Mouse (Mus musculus): ENCODE data around the gene Taf4. TPM values are rescaled to one million over a fixed set of nuclear protein-coding genes. Genes with fewer than 3 reads are reported as not detected.
A peak's percentile ranks its signal among the peaks of the same experiment; 100 is the strongest.

Gene Taf4
- polyA plus RNA-seq, 1 experiment = 6.9 TPM

DNA sequence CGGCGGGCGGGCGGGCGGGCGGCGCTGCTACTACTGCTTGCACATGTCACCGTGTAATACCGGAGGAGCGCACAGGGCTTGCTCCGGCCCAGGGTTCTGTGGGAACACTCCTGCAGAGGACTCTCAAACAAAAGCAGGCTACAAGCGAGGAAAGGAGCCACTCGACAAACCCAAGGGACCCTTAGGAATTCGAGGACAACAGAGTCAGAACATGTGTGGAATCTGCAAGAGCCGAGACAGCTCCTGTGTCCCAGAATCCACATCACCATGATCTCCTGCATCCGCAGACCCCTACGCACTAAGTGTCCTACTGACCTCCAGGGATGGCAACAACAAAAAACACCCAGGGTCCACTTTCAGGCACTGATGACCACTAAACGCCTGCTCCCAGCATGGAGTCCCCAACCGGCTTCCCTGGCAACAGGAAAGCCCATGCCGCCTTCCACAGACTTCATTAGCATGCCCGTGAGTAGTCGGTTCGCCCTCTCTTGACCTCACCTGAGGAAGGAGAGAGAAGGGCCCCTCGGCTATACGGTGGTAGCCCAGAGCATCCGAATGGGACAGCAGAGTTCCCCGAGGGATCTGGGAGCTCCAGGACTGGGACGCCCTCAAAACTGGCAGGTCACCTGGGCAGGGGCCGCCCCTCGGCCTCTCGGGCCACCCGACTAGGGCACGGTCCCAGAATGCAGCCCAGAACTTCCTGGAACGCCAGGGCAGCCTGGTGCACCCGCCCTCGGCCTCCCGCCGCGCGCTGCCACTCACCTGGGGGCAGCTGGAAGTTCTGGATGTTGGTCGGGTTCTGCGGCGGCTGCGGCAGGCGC is 1.6 kb downstream of the Taf4 start:
- no peaks in the 10 kb centered on the region for H3K36me3 ChIP-seq (ENCODE audit: control insufficient read depth, insufficient read depth)
- H3ac ChIP-seq (ENCODE audit: control insufficient read depth, insufficient read length, low read depth) = peak overlapping the region; percentile 68
- TF ChIP-seq CTCF (IDR thresholded peaks at IDR 0.05; ENCODE audit: control insufficient read depth, insufficient read depth, insufficient read length) (no peak), MYOD1 (IDR thresholded peaks at IDR 0.05; ENCODE audit: control insufficient read depth, insufficient read length, low read depth) (no peak), FOSL1 (IDR thresholded peaks at IDR 0.05; ENCODE audit: insufficient read depth, low read length, poor library complexity, severe bottlenecking) (no peak), USF1 (IDR thresholded peaks at IDR 0.05; ENCODE audit: low read depth) (no peak), MAX (IDR thresholded peaks at IDR 0.05) (no peak), MYOG (IDR thresholded peaks at IDR 0.05; ENCODE audit: control insufficient read depth, extremely low read depth, insufficient read length) (no peak), CEBPB (IDR thresholded peaks at IDR 0.05; ENCODE audit: low read depth) (no peak)
- peak overlapping the region; percentile 72 for H3K4me3 ChIP-seq (ENCODE audit: insufficient read depth, poor library complexity, severe bottlenecking)
- peaks cover 57% of the 10 kb centered on the region for H3K79me2 ChIP-seq (ENCODE audit: control insufficient read depth, insufficient read depth)
- peaks cover 53% of the 10 kb centered on the region for H3K79me3 ChIP-seq (ENCODE audit: low read depth)
- H3K27me3 ChIP-seq (ENCODE audit: control insufficient read depth, insufficient read depth, insufficient read length) = no peaks in the 10 kb centered on the region

DNA sequence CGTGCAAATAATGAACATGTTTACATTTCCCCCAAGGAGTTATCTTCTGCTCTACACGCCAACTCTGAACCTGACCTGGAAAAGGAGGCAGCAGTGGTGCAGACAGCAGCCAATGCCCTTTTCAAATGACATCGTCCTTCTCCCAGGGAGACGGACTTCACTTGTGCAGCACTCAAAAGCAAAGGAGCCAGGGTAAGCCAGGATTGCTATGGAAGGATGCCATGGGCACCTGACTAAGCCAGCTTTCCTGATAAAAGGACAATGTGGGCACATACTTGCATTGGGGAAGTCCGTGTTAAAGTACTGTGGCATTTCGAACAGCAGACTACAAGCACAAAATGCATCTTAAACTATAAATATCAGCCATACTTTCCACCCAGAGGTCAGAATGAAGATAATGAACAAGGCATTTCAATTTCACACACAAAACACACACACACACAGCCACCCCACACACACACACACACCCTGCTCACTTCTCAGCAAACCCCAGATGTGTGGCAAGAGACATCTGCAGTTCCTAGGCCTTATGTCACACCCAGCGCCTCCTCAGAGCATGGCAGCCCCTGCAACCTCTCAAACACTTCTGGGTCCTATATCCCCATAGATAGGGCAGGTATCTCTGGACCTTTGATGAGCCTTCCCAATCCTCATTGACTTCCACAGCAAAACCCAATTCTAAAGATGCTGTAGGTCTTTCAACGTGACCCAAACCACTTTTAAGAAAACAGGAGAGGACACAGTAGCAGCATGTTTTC is 2.4 kb downstream of the Taf4 start:
- Histone ChIP-seq H3K27me3 (ENCODE audit: control insufficient read depth, insufficient read depth, insufficient read length) (no peaks in the 10 kb centered on the region), H3K36me3 (ENCODE audit: control insufficient read depth, insufficient read depth) (no peaks in the 10 kb centered on the region), H3K4me3 (ENCODE audit: insufficient read depth, poor library complexity, severe bottlenecking) (no peak overlapping the region), H3K79me2 (ENCODE audit: control insufficient read depth, insufficient read depth) (peaks cover 65% of the 10 kb centered on the region), H3K79me3 (ENCODE audit: low read depth) (peaks cover 60% of the 10 kb centered on the region), H3ac (ENCODE audit: control insufficient read depth, insufficient read length, low read depth) (no peak overlapping the region)
- TF ChIP-seq USF1 (IDR thresholded peaks at IDR 0.05; ENCODE audit: low read depth) = no peak
- TF ChIP-seq MYOG (IDR thresholded peaks at IDR 0.05; ENCODE audit: control insufficient read depth, extremely low read depth, insufficient read length) = no peak
- TF ChIP-seq MYOD1 (IDR thresholded peaks at IDR 0.05; ENCODE audit: control insufficient read depth, insufficient read length, low read depth) = no peak
- TF ChIP-seq MAX (IDR thresholded peaks at IDR 0.05) = no peak
- TF ChIP-seq CEBPB (IDR thresholded peaks at IDR 0.05; ENCODE audit: low read depth) = no peak
- no peak for TF ChIP-seq FOSL1 (IDR thresholded peaks at IDR 0.05; ENCODE audit: insufficient read depth, low read length, poor library complexity, severe bottlenecking)
- TF ChIP-seq CTCF (IDR thresholded peaks at IDR 0.05; ENCODE audit: control insufficient read depth, insufficient read depth, insufficient read length) = no peak

DNA sequence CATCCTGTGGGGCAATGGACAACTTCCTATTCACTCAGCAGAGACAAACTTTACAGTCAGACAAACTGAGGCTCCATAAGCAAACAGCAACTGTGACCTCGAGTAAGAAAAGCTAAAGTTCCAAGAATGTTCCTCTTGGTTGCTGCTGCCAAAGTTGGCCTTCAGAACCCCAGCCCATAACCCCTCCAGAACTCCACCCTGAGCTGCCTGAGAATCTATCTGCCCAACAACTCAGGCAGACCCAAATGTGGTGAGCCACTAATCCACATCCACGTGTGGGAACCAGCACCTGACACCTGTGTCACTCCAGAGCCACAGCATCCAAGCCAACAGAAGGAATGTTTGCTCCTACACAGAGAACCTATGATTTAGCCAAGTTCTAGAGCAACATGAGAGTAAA is 4.0 kb downstream of the Taf4 start:
- peaks cover 82% of the 10 kb centered on the region for H3K79me2 ChIP-seq (ENCODE audit: control insufficient read depth, insufficient read depth)
- no peaks in the 10 kb centered on the region for H3K36me3 ChIP-seq (ENCODE audit: control insufficient read depth, insufficient read depth)
- TF ChIP-seq FOSL1 (IDR thresholded peaks at IDR 0.05; ENCODE audit: insufficient read depth, low read length, poor library complexity, severe bottlenecking) (no peak), MYOD1 (IDR thresholded peaks at IDR 0.05; ENCODE audit: control insufficient read depth, insufficient read length, low read depth) (no peak), USF1 (IDR thresholded peaks at IDR 0.05; ENCODE audit: low read depth) (no peak), MAX (IDR thresholded peaks at IDR 0.05) (no peak), CEBPB (IDR thresholded peaks at IDR 0.05; ENCODE audit: low read depth) (no peak)
- no peak overlapping the region for H3ac ChIP-seq (ENCODE audit: control insufficient read depth, insufficient read length, low read depth)
- H3K79me3 ChIP-seq (ENCODE audit: low read depth) = peaks cover 76% of the 10 kb centered on the region
- H3K27me3 ChIP-seq (ENCODE audit: control insufficient read depth, insufficient read depth, insufficient read length) = no peaks in the 10 kb centered on the region
- H3K4me3 ChIP-seq (ENCODE audit: insufficient read depth, poor library complexity, severe bottlenecking) = no peak overlapping the region

DNA sequence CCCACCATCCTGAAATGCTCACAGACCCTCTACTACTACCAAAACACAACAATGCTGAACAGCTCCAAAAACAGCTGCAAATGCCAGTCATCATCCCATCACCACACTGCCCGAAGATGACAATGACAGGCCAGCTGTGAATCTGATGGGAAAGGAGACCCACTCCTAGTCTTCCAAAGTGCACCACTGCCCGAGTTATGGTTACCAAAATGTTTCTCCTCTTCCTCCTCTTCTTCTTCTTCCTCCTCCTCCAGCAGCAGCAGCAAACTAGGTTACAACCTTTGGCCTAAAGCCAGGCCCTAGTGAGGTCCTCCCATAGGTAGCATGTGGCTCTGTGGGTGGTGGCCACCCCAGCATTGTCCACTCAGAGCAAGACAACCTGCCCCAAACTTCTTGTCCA is 4.6 kb downstream of the Taf4 start:
- H3K79me3 ChIP-seq (ENCODE audit: low read depth) = peaks cover 81% of the 10 kb centered on the region
- H3K36me3 ChIP-seq (ENCODE audit: control insufficient read depth, insufficient read depth) = no peaks in the 10 kb centered on the region
- no peak for TF ChIP-seq MYOD1 (IDR thresholded peaks at IDR 0.05; ENCODE audit: control insufficient read depth, insufficient read length, low read depth)
- no peak for TF ChIP-seq CEBPB (IDR thresholded peaks at IDR 0.05; ENCODE audit: low read depth)
- no peak for TF ChIP-seq MYOG (IDR thresholded peaks at IDR 0.05; ENCODE audit: control insufficient read depth, extremely low read depth, insufficient read length)
- no peak for TF ChIP-seq MAX (IDR thresholded peaks at IDR 0.05)
- TF ChIP-seq USF1 (IDR thresholded peaks at IDR 0.05; ENCODE audit: low read depth) = no peak
- TF ChIP-seq CTCF (IDR thresholded peaks at IDR 0.05; ENCODE audit: control insufficient read depth, insufficient read depth, insufficient read length) = no peak
- no peak for TF ChIP-seq FOSL1 (IDR thresholded peaks at IDR 0.05; ENCODE audit: insufficient read depth, low read length, poor library complexity, severe bottlenecking)
- peaks cover 87% of the 10 kb centered on the region for H3K79me2 ChIP-seq (ENCODE audit: control insufficient read depth, insufficient read depth)
- no peaks in the 10 kb centered on the region for H3K27me3 ChIP-seq (ENCODE audit: control insufficient read depth, insufficient read depth, insufficient read length)
- no peak overlapping the region for H3K4me3 ChIP-seq (ENCODE audit: insufficient read depth, poor library complexity, severe bottlenecking)
- no peak overlapping the region for H3ac ChIP-seq (ENCODE audit: control insufficient read depth, insufficient read length, low read depth)

DNA sequence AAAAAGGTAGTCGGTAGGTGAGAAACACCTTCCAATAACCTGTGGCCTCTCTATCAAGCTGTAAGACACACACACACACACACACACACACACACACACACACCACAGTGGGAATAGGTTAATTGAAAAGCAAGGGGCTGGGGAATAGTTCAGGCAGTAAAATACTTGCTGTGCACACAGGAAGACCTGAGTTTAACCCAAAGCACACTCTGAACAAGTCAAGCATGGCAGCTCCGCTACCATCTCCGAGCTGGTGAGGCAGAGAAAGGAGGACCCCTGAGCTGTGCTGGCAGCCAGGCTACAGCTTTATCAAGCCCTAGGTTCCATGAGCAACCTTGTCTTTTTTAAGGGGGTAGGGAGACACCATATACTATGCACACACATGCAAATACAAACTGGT is 7.3 kb downstream of the Taf4 start:
- TF ChIP-seq CEBPB (IDR thresholded peaks at IDR 0.05; ENCODE audit: low read depth) (no peak), FOSL1 (IDR thresholded peaks at IDR 0.05; ENCODE audit: insufficient read depth, low read length, poor library complexity, severe bottlenecking) (no peak), CTCF (IDR thresholded peaks at IDR 0.05; ENCODE audit: control insufficient read depth, insufficient read depth, insufficient read length) (no peak), MYOD1 (IDR thresholded peaks at IDR 0.05; ENCODE audit: control insufficient read depth, insufficient read length, low read depth) (no peak), MAX (IDR thresholded peaks at IDR 0.05) (no peak)
- Histone ChIP-seq H3K79me2 (ENCODE audit: control insufficient read depth, insufficient read depth) (peaks cover 100% of the 10 kb centered on the region), H3K79me3 (ENCODE audit: low read depth) (peaks cover 98% of the 10 kb centered on the region), H3K27me3 (ENCODE audit: control insufficient read depth, insufficient read depth, insufficient read length) (no peaks in the 10 kb centered on the region), H3ac (ENCODE audit: control insufficient read depth, insufficient read length, low read depth) (no peak overlapping the region), H3K4me3 (ENCODE audit: insufficient read depth, poor library complexity, severe bottlenecking) (no peak overlapping the region), H3K36me3 (ENCODE audit: control insufficient read depth, insufficient read depth) (no peaks in the 10 kb centered on the region)
